Mouse (Mus musculus) forebrain, embryonic 16.5 days (tissue): ENCODE measurements around the gene Rnaseh2c. TPM values are rescaled to one million over a fixed set of nuclear protein-coding genes. Genes with fewer than 3 reads are reported as not detected.
A peak's percentile ranks its signal among the peaks of the same experiment; 100 is the strongest.

ENCODE experiments used
- ATAC-seq: fragments of 200-750 bp; cut with Nextera tagmentation; 2 replicates; pipeline ENCODE4 v1.8.0; 2017; ENCODE audit warnings: mild to moderate bottlenecking, moderate library complexity
- H3K27ac ChIP-seq: fragments of 300-500 bp; sonication (generic); 2 replicates; pipeline ENCODE4 v1.5.1; 2014; ENCODE audit warnings: low read length, control low read depth
- H3K27me3 ChIP-seq: fragments of 300-500 bp; sonication (generic); replicated peaks from 2 replicates; pipeline ENCODE4 v1.6.1; 2014; ENCODE audit warnings: low read length; ENCODE audit not compliant: control insufficient read depth, insufficient read depth
- H3K36me3 ChIP-seq: fragments of 300-500 bp; sonication (generic); 2 replicates; pipeline ENCODE4 v1.6.1; 2014; ENCODE audit not compliant: control insufficient read depth, insufficient read depth
- H3K4me1 ChIP-seq: fragments of 300-500 bp; sonication (generic); replicated peaks from 2 replicates; pipeline ENCODE4 v1.6.1; 2014; ENCODE audit warnings: low read length; ENCODE audit not compliant: control insufficient read depth, insufficient read depth
- H3K4me2 ChIP-seq: fragments of 300-500 bp; sonication (generic); 2 replicates; pipeline ENCODE4 v1.6.1; 2014; ENCODE audit warnings: mild to moderate bottlenecking, low read length, control low read depth
- H3K4me3 ChIP-seq: fragments of 300-500 bp; sonication (generic); replicated peaks from 2 replicates; pipeline ENCODE4 v1.5.1; 2014; ENCODE audit warnings: mild to moderate bottlenecking, low read length, control low read depth
- H3K9ac ChIP-seq: fragments of 300-500 bp; sonication (generic); replicated peaks from 2 replicates; pipeline ENCODE4 v1.6.1; 2014; ENCODE audit warnings: low read depth, low read length, control low read depth
- H3K9me3 ChIP-seq: fragments of 300-500 bp; sonication (generic); 2 replicates; pipeline ENCODE4 v1.6.1; 2016; ENCODE audit warnings: low read length; ENCODE audit not compliant: control insufficient read depth
- WGBS: fragments of 180-500 bp; shearing (Covaris S2); extraction: QIAGEN DNeasy Blood & Tissue Kit; methylation state at CpG from one replicate; pipeline ENCODE4 v1.1.7; 2014; 5-methylcytosine and 5-hydroxymethylcytosine counted together
- polyA plus RNA-seq: library from polyadenylated mRNA; unstranded; fragments of >200 nt; fragmentation: Nextera tagmentation; extraction: Ambion mirVana; gene quantifications from 2 replicates; pipeline ENCODE4 v1.2.1, GENCODE M21; 2015

The Rnaseh2c gene
- polyA plus RNA-seq: 81.0 and 86.7 TPM in 2 replicates

DNA sequence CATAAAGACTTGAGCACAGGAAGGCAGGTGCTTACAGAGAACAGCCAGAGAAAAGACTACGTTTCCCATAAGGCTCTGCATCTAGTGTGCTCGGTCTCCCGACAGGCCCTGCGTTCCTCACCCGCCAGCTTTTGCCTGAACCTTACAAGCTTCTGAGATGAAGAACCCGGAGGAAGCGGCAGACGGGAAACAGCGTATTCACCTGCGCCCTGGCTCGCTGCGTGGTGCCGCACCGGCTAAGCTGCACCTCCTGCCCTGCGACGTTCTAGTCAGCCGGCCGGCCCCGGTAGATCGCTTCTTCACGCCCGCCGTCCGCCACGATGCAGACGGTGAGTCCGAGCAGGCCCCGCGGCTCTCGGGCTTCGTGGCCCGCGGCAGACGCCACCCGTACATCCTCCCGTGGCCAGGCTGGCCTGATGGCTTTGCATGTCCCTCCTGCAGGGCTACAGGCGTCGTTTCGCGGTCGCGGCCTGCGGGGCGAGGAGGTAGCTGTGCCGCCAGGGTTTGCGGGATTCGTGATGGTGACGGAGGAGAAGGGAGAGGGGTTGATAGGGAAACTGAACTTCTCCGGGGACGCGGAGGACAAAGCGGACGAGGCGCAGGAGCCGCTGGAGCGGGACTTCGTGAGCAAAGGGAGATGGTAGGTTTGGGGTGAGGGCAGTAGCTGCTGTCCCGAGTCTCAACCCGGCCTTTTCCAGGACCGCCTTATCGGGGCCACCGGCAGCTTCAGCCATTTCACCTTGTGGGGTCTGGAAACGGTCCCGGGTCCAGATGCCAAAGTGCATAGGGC is at the start of gene Rnaseh2c:
Gene Rnaseh2c, plus strand, starts transcription at position 122 of the 790 bp plus-strand sequence.
- ATAC-seq: peak; percentile 96

DNA sequence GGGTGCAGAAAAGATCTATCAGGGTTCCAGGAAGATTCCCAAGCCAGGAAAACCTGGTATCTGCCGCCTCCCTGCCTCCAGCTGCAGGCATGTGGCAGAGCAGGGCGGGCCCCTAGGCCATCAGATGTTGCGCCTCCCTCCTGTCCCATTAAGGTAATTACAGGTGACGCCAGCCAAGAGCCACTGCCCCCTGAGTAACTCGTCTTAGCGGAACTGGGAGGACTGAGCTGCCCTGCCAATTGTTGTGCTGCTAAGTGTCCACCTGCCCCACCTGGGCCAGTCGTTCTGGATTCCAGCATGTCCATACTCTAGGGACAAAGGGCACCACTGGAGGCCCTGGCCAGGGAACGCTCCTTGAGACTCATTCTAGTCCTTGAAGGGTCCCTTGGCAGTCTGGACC is 47.9 kb upstream of the Rnaseh2c start:
- H3K27me3 ChIP-seq: peaks cover 17% of the 10 kb centered on the region
- H3K4me2 ChIP-seq: no peak overlapping the region
- no peaks in the 10 kb centered on the region for H3K36me3 ChIP-seq
- WGBS: 56% methylated on average over 8 of the region's 8 CpGs
- H3K9ac ChIP-seq: no peak overlapping the region
- H3K27ac ChIP-seq: no peak overlapping the region
- H3K4me1 ChIP-seq: no peaks in the 10 kb centered on the region
- H3K9me3 ChIP-seq: no peaks in the 10 kb centered on the region
- ATAC-seq: no peak
- no peak overlapping the region for H3K4me3 ChIP-seq

More for the DNA sequence above, at the start of gene Rnaseh2c:
- no peaks in the 10 kb centered on the region for H3K9me3 ChIP-seq
- H3K4me2 ChIP-seq: peak within 1 kb of the TSS; percentile 91
- H3K4me1 ChIP-seq: peaks cover 21% of the 10 kb centered on the region
- H3K27ac ChIP-seq: peak within 1 kb of the TSS; percentile 83
- no peaks in the 10 kb centered on the region for H3K27me3 ChIP-seq
- peaks cover 30% of the 10 kb centered on the region for H3K36me3 ChIP-seq
- H3K9ac ChIP-seq: peak within 1 kb of the TSS; percentile 94
- WGBS: under 1% methylated on average over 64 of the region's 64 CpGs
- peak within 1 kb of the TSS; percentile 78 for H3K4me3 ChIP-seq

DNA sequence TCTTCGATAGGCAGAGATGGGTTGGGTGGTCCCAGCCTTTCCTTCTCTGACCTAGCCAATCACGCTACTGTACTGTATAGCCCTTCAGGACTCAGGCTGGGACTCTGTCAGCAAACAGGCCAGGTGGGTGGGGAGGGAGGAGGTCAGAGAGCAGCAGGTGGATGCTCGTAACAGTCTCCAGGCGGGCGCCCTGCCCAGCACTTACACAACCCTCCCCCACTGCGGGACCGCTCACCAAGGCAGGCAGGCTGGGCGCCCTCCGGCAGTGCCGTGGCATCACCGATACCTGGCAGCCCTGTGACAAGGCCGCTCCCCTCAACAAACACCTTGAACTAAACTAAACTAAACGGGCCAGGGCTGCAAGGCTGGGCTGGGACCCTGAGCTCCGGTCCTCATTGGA is 47.5 kb upstream of the Rnaseh2c start:
- no peak overlapping the region for H3K4me3 ChIP-seq
- H3K36me3 ChIP-seq: no peaks in the 10 kb centered on the region
- no peak for ATAC-seq
- H3K9ac ChIP-seq: no peak overlapping the region
- no peak overlapping the region for H3K4me2 ChIP-seq
- WGBS: 78% methylated on average over 14 of the region's 14 CpGs
- H3K27ac ChIP-seq: no peak overlapping the region
- peaks cover 21% of the 10 kb centered on the region for H3K27me3 ChIP-seq
- no peaks in the 10 kb centered on the region for H3K9me3 ChIP-seq
- H3K4me1 ChIP-seq: no peaks in the 10 kb centered on the region

DNA sequence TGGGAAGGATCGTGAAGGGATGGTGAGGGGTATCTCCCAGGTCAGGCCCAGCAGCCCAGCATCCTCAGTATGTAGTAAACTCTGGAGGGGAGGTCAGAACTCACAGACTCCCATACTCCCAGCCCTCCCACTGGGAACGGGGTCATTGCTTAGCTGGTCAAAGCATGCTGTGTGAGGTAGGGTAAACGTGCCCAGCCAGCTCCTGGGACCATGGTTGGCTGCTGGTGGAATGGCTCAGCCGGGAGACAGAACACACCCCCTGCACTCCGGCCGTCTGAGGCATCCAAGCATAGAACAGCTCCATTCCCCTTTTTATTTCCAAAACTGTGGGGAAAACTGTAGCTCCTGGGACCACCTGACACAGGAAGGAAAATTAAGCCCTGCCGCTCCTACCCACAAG is 43.5 kb upstream of the Rnaseh2c start:
- Histone ChIP-seq H3K27me3 (peaks cover 58% of the 10 kb centered on the region), H3K4me1 (peaks cover 12% of the 10 kb centered on the region), H3K27ac (no peak overlapping the region), H3K9ac (no peak overlapping the region), H3K36me3 (no peaks in the 10 kb centered on the region), H3K9me3 (no peaks in the 10 kb centered on the region), H3K4me2 (no peak overlapping the region), H3K4me3 (no peak overlapping the region)
- ATAC-seq: no peak
- 42% methylated on average over 7 of the region's 7 CpGs for WGBS

DNA sequence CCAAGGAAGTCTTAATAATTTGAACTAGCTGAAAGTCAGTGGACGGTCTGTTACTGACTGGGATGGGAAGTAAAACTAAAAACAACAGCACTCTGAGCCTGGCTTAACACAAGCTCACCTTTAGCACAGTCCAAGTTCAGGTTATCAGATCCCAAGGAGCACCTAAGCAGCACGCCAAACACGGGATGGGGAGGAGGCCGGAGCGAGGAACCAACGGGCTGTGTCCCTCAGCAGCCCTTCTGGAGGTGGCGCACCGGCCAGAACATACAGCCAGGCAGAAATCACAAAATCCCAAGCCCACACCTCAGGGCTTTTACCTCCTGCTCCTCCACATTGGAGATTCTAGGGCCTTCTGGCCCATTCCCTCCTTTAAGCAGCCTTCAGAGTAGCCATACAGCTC is 42.9 kb upstream of the Rnaseh2c start:
- no peak overlapping the region for H3K27ac ChIP-seq
- H3K4me3 ChIP-seq: no peak overlapping the region
- H3K9me3 ChIP-seq: no peaks in the 10 kb centered on the region
- WGBS: 56% methylated on average over 8 of the region's 8 CpGs
- no peak for ATAC-seq
- no peak overlapping the region for H3K9ac ChIP-seq
- no peaks in the 10 kb centered on the region for H3K36me3 ChIP-seq
- H3K4me2 ChIP-seq: no peak overlapping the region
- H3K27me3 ChIP-seq: peaks cover 60% of the 10 kb centered on the region
- H3K4me1 ChIP-seq: peaks cover 12% of the 10 kb centered on the region

DNA sequence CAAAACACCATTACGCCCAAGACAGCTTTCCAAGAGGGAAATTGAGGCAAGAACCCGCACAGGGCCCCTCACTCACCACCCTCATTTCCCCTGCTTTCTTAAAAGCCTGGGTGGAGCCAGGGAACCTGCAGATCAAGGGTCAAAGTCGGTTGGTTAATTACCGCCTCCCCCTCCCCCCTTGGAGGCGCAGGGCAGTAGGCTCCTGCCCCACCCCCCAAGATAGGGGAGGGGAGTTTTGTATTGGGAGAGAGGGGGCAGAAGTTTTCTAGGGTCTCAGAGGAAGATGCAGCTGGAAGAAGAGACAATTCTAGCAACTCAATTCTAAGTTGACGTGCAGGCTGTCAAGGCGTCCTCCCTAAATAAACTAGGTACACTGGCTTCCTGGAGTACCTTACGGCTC is 42.4 kb upstream of the Rnaseh2c start:
- 16% methylated on average over 8 of the region's 8 CpGs for WGBS
- ATAC-seq: no peak
- H3K4me2 ChIP-seq: no peak overlapping the region
- H3K4me1 ChIP-seq: peaks cover 12% of the 10 kb centered on the region
- H3K27ac ChIP-seq: no peak overlapping the region
- no peak overlapping the region for H3K4me3 ChIP-seq
- peaks cover 62% of the 10 kb centered on the region for H3K27me3 ChIP-seq
- H3K9ac ChIP-seq: no peak overlapping the region
- H3K36me3 ChIP-seq: no peaks in the 10 kb centered on the region
- no peaks in the 10 kb centered on the region for H3K9me3 ChIP-seq

DNA sequence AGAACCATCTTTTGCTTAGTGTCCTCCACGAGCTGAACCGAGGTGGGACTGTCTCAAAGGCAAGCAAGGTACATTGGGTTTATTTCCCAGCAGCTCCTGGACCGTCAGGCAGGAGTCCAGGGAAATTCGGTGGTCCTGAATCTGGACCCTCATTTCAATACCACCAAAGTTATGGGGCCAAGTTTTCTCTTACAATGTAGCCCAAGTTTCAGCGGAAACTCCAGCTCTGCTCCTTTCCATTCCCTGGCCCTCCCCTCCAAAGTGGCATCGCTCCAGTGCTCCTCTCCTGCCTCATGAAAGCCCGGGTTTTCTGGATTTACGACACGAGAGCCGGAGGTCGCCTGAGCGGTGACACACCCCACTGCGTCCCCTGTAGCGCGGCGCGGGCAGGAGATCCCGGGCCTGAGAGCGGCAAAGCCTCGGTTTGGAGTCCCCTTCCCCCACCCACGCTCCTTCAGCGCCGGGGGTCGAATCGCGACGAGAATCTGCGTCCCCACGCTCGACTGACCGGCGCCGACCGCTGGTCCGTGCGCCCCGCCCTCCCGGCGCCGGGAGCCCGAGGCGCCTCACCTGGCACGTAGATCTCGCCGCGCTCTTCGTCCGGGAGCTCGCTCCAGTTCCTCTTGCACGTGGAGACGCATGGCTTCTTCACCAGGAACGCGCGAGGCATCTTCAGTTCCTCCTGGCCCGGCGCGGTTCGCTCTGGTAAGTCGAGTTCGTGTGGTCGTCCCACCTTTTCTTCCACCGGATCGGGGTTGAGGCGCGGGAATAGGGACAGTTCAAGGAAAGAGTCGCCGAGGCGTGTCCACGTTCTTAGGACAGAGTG is 41.8 kb upstream of the Rnaseh2c start:
- no peak for ATAC-seq
- H3K9ac ChIP-seq: no peak overlapping the region
- peaks cover 68% of the 10 kb centered on the region for H3K27me3 ChIP-seq

DNA sequence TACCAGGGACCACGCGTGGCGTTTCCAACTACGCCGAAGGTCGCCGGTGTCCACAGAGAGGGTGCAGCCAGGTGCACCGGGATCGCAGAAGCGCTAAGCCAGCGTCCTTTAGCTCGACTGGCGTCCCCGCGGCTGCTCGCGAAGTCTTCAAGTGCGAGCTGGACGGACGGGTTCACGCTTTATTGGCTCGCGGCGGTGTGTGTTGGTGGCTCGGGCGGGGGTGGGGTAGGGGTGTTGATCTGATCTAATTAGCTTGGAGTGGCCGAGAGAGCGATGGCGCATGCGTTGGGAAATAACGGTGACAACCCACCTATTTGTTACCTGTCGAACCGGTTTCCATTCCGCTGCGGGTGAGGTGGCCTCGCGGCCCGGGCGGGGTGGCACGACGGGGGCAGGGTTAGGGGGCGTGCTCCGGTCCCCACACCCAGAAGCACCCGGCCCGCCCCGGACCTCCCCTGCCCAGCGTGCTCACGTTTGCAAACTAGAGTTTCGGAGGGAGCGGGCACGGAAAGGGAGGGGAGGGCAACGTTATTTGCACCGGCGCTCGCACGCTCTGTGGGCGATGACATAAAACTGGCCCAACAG is 41.1 kb upstream of the Rnaseh2c start, which contains the start of gene Ovol1:
Gene Ovol1, minus strand, starts transcription at position 190 of the 585 bp plus-strand sequence.
- no peak for ATAC-seq
- H3K9me3 ChIP-seq: no peaks in the 10 kb centered on the region
- no peak within 1 kb of the TSS for H3K9ac ChIP-seq
- H3K4me2 ChIP-seq: peak within 1 kb of the TSS; percentile 58
- no peak within 1 kb of the TSS for H3K27ac ChIP-seq
- peak within 1 kb of the TSS; percentile 32 for H3K4me3 ChIP-seq
- WGBS: under 1% methylated on average over 57 of the region's 57 CpGs
- H3K4me1 ChIP-seq: peaks cover 12% of the 10 kb centered on the region
- H3K36me3 ChIP-seq: no peaks in the 10 kb centered on the region
- H3K27me3 ChIP-seq: peaks cover 68% of the 10 kb centered on the region

More for the DNA sequence above, 41.8 kb upstream of the Rnaseh2c start:
- Histone ChIP-seq H3K4me3 (peak overlapping the region; percentile 32), H3K4me2 (peak overlapping the region; percentile 58), H3K9me3 (no peaks in the 10 kb centered on the region), H3K27ac (no peak overlapping the region), H3K36me3 (no peaks in the 10 kb centered on the region), H3K4me1 (peaks cover 12% of the 10 kb centered on the region)
- WGBS: under 1% methylated on average over 69 of the region's 69 CpGs

DNA sequence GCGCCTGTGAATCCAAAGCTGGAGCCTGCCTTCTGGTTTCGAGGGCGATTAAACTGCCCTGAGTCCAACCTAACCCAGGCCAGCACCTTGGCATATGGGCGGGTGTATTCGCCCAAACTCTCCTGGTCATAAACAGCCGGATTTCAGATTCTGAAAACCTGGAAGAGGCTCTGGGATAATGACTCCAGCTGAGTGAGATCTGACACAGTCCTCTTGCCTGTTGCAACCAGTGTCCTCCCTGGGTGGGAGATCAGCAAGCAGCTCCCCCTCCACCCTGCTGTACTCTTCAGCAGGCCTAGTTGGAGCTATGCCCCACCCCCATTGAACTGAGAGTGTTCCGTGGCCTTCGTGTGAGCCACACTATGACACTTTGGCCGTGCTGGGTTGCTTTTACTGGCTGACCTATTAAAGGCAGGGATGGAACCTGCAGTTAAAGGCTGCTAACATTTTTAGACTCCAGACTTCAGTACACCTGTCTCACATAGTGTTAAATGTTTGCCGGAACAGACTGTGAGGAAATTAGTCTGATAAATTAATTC is 40.4 kb upstream of the Rnaseh2c start:
- H3K9me3 ChIP-seq: no peaks in the 10 kb centered on the region
- H3K36me3 ChIP-seq: no peaks in the 10 kb centered on the region
- H3K4me2 ChIP-seq: no peak overlapping the region
- no peak overlapping the region for H3K27ac ChIP-seq
- no peak for ATAC-seq
- peaks cover 12% of the 10 kb centered on the region for H3K4me1 ChIP-seq
- peaks cover 69% of the 10 kb centered on the region for H3K27me3 ChIP-seq
- 13% methylated on average over 10 of the region's 10 CpGs for WGBS
- no peak overlapping the region; the same call in 1 of the 2 replicates for H3K4me3 ChIP-seq
- H3K9ac ChIP-seq: no peak overlapping the region
